Mouse (Mus musculus) testis, adult 2 months (tissue): ENCODE measurements around the gene Pld5. TPM values are rescaled to one million over a fixed set of nuclear protein-coding genes. Genes with fewer than 3 reads are reported as not detected.

Experiments
- H3K27ac ChIP-seq: fragments of 200-500 bp; 2 replicates; pipeline ENCODE4 v1.5.1; 2012; ENCODE audit warnings: low read depth, low read length; ENCODE audit not compliant: control insufficient read depth, insufficient read depth
- H3K27me3 ChIP-seq: fragments of 200-500 bp; 2 replicates; pipeline ENCODE4 v1.6.1; 2012; ENCODE audit warnings: mild to moderate bottlenecking, low read length, moderate library complexity; ENCODE audit not compliant: control insufficient read depth, insufficient read depth
- H3K36me3 ChIP-seq: fragments of 200-500 bp; 2 replicates; pipeline ENCODE4 v1.6.1; 2012; ENCODE audit warnings: mild to moderate bottlenecking, low read length; ENCODE audit not compliant: control insufficient read depth, insufficient read depth
- H3K4me1 ChIP-seq: fragments of 200-500 bp; 2 replicates; pipeline ENCODE4 v1.6.1; 2012; ENCODE audit warnings: low read length; ENCODE audit not compliant: control insufficient read depth, insufficient read depth
- H3K4me3 ChIP-seq: fragments of 200-500 bp; 2 replicates; pipeline ENCODE4 v1.5.1; 2012; ENCODE audit warnings: low read depth, mild to moderate bottlenecking, low read length, moderate library complexity, mixed read lengths; ENCODE audit not compliant: control insufficient read depth
- CTCF ChIP-seq: fragments of 200-500 bp; IDR thresholded peaks from 2 replicates; pipeline ENCODE4 v1.5.1; 2012; ENCODE audit warnings: low read depth, mild to moderate bottlenecking, inconsistent platforms, low read length, moderate library complexity; ENCODE audit not compliant: control insufficient read depth, insufficient read depth, insufficient replicate concordance
- POLR2A ChIP-seq: fragments of 200-500 bp; IDR thresholded peaks from 2 replicates; pipeline ENCODE4 v1.6.1; 2012; ENCODE audit warnings: low read depth, mild to moderate bottlenecking, inconsistent platforms, low read length, moderate library complexity; ENCODE audit not compliant: control insufficient read depth
- polyA plus RNA-seq: library from polyadenylated mRNA; depleted of rRNA; stranded (reverse); fragments of >200 nt; gene quantifications from 2 replicates; pipeline ENCODE4 v1.2.3, GENCODE M21; 2012

The Pld5 gene
- polyA plus RNA-seq, 1 experiment, result not detected

GRCm38 (mm10) chr1:176208014-176208413 lies 67.1 kb downstream of the Pld5 start:
- Histone ChIP-seq H3K27me3 (no peaks in the 10 kb centered on the region), H3K27ac (no peak overlapping the region), H3K4me1 (no peaks in the 10 kb centered on the region), H3K36me3 (no peaks in the 10 kb centered on the region), H3K4me3 (no peak overlapping the region)
- TF ChIP-seq POLR2A (no peak), CTCF (no peak)

GRCm38 (mm10) chr1:176202360-176202759 lies 72.8 kb downstream of the Pld5 start:
- no peak for TF ChIP-seq CTCF
- Histone ChIP-seq H3K4me3 (no peak overlapping the region), H3K36me3 (no peaks in the 10 kb centered on the region), H3K27ac (no peak overlapping the region), H3K27me3 (no peaks in the 10 kb centered on the region), H3K4me1 (no peaks in the 10 kb centered on the region)

- Histone ChIP-seq H3K27me3 (no peaks in the 10 kb centered on the region), H3K27ac (no peak overlapping the region), H3K4me1 (no peaks in the 10 kb centered on the region), H3K36me3 (no peaks in the 10 kb centered on the region), H3K4me3 (no peak overlapping the region)
- TF ChIP-seq CTCF, result no peak
- no peak for TF ChIP-seq POLR2A
Measured at GRCm38 (mm10) chr1:176197036-176197766, 77.9 kb downstream of the Pld5 start.

- TF ChIP-seq POLR2A (no peak), CTCF (no peak)
- Histone ChIP-seq H3K27me3 (no peaks in the 10 kb centered on the region), H3K4me1 (no peaks in the 10 kb centered on the region), H3K27ac (no peak overlapping the region), H3K36me3 (no peaks in the 10 kb centered on the region), H3K4me3 (no peak overlapping the region)
Measured at GRCm38 (mm10) chr1:176196341-176196740, 78.8 kb downstream of the Pld5 start.

- H3K4me3 ChIP-seq, result no peak overlapping the region
- no peaks in the 10 kb centered on the region for H3K27me3 ChIP-seq
- no peak overlapping the region for H3K27ac ChIP-seq
- H3K4me1 ChIP-seq, result no peaks in the 10 kb centered on the region
- no peak for TF ChIP-seq CTCF
- TF ChIP-seq POLR2A, result no peak
- no peaks in the 10 kb centered on the region for H3K36me3 ChIP-seq
Measured at GRCm38 (mm10) chr1:176194727-176195126, 80.4 kb downstream of the Pld5 start.

- Histone ChIP-seq H3K27me3 (no peaks in the 10 kb centered on the region), H3K27ac (no peak overlapping the region), H3K4me3 (no peak overlapping the region), H3K36me3 (no peaks in the 10 kb centered on the region), H3K4me1 (no peaks in the 10 kb centered on the region)
- TF ChIP-seq CTCF (no peak), POLR2A (no peak)
Measured at GRCm38 (mm10) chr1:176183991-176184390, 91.1 kb downstream of the Pld5 start.

- no peaks in the 10 kb centered on the region for H3K4me1 ChIP-seq
- H3K36me3 ChIP-seq, result no peaks in the 10 kb centered on the region
- TF ChIP-seq POLR2A (no peak), CTCF (no peak)
Measured at GRCm38 (mm10) chr1:176174971-176175370, 100.1 kb downstream of the Pld5 start.

More at GRCm38 (mm10) chr1:176174971-176175370, 100.1 kb downstream of the Pld5 start:
- no peak overlapping the region for H3K4me3 ChIP-seq
- H3K27me3 ChIP-seq, result no peaks in the 10 kb centered on the region
- no peak overlapping the region for H3K27ac ChIP-seq
